Mouse (Mus musculus) ovary, postnatal 36 days (tissue): ENCODE data around the gene Pelp1.
"Not testable (repeated sequence)": the region's sequence is repeated elsewhere in the genome, so short reads cannot be mapped to it uniquely, and the experiment has no call there.

Experiments
- DNase-seq: peaks from one replicate; pipeline ENCODE4 v3.0.0; 2022; ENCODE audit warnings: low spot score, mixed read lengths

Pelp1 gene

DNA sequence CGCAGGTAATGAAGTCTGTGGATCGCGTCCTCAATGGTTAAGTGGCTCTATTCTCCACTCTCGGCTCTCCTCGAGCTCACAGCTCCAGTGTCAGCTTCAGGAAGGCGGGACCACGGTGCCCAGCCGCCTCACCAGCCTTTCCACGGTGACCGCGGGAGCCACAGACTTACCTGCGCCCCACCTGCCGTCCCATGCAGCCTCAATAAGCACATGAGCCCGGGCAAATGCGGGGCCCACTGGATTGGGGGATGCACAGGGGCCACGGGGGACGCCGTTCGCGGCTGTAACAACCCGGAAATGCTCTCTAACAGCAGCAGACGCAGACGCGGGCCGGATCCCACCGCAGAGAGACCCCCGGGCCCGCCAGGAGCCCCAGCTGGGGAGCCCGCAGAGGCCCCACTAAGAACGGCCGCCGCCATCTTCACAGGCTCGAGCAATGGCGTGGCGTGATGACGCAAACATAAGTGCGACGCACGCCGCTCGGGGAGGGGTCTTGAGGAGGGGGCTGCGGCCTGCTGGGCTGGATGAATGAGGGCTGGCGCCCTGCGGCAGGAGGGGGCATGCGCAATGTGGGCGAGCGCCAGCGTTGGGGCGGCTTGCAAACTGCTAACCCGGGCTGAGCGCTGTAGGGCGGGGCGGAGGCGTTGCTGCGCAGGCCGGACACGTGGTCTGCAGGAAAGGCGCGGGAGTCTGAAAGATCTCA, at the start of gene Pelp1:
TSS of gene Pelp1 (minus strand) at position 438 of the 703 bp plus-strand sequence.
- DNase-seq = peak; percentile 93

DNA sequence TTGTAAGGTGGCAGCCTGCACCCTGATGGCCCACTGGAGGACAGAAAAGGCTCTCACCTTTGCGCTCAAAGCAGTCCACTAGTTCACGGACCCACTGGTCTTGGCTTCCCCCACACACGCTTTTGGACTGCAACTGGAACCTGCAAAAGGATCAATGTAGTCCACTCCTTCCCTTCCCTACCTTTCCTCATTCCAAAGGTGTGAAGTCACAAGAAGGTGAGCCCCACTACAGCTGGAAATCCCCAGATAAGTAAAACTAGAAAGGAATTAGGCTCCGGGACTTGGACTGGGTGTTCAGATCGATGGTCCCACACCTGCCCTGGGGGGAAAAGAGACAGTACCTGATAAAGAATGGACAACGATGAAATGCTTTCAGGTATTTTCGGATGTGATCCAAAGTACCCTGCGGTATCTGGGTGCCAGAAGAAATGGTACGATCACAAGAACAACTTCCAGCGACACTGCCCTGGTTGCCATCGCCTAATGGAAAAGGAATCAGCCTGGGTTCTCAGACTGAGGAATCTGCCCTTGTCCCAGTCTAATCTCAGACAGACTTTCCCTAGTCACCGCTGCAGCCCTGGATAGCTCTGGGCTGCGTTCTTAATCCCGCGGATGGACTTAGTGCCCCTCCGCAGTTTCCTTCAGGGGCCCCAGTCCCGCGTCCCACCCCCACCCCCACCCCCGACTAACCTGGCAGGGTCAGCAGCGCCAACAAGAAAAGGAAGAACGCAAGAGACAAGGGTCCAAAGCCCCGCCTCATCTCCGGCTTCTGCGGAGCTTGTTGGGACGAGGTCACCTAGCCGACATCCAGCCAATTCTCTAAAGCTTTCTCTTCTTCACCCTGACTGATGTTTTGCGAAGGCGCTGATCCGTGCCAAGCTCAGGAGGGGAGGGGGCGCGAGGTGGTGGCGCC, 49.1 kb upstream of the Pelp1 start, which contains the start of gene Zmynd15:
TSS of gene Zmynd15 (plus strand) at position 746 of the 913 bp plus-strand sequence.
- no peak for DNase-seq

DNA sequence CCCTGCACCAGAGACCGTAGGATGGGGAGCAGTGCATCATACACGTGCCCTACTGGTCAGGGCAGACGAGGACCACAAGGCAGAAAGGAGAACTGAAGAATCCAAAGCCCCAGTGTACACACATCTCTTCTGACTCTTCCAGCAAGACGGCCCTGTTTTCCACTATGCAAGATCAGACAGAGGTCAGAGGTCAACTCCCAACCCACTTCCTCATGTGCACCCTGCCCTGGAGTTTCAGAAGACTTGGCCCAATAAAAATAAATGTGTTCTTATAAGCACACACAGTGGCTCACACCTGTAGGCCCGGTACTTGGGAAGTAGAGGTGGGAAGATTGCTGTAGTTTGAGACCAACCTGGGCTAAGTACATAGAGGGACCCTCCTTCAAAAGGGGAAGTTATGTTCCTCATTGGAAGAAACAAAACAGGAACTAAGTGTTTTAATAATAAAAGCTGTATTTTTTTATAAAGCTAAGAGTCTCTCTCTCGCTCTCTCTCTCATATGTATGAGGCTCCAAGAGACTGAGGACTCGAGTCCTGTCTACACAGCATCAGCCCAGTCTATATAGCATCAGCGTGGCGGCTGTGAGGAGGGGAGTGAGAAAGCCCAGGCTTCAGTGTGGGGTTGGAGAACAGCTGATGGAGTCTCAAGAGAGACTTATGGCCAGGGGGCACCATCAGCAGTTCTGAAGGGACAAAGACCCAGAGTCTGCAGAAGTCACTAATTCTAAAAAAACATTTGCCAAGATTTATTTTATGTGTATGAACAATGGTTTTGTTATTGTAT, 43.6 kb upstream of the Pelp1 start:
- no peak for DNase-seq

DNA sequence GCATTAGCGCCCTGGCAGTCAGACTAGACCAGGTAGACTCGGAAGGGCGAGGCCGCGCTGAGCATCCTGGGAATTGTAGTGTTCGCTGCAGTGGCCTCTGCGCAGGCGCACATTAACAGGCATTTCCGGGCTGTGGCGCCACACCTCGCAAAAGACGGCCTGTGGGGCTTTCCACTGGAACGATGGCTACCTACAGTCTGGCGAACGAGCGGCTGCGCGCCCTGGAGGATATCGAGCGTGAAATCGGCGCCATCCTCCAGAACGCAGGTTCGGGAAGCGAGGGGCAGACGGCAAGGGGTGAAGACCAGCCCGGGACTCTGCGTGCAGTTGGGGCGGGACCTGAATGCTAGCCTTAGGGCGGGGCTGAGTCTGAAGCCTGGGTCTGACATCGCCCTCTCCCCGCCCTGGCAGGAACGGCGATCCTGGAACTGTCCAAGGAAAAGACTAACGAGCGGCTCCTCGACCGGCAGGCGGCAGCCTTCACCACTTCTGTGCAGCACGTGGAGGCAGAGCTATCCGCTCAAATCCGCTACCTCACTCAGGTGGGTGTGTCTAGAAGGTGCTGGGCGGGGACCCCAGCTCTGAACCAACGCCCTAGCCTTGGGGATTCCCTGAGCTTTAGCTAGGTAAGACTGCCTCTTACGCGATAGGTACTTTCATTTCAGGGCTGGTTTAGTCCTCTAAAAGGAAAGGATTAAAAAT, 42.1 kb upstream of the Pelp1 start, which contains the start of gene Med11:
TSS of gene Med11 (plus strand) at position 123 of the 702 bp plus-strand sequence.
- peak; percentile 96 for DNase-seq

DNA sequence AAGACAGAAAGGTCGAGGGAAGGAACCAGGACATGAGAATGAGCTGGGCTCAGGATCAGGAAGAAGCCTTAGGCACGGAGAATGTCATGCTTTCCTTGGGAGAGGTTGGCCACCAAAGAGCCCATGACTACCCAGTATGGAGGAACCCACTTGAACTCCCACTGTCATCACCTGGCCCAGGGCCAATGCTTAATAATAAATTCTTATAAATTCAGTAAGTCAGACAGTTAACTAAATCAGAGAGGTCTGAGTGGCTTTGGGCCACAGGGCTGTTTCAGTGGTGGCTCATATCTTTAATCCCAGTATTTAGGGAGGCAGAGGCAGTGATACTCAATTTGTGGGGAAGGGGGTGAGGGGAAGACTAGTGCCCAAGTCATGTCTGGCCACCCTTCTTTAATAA, 41.1 kb upstream of the Pelp1 start:
- no peak for DNase-seq

DNA sequence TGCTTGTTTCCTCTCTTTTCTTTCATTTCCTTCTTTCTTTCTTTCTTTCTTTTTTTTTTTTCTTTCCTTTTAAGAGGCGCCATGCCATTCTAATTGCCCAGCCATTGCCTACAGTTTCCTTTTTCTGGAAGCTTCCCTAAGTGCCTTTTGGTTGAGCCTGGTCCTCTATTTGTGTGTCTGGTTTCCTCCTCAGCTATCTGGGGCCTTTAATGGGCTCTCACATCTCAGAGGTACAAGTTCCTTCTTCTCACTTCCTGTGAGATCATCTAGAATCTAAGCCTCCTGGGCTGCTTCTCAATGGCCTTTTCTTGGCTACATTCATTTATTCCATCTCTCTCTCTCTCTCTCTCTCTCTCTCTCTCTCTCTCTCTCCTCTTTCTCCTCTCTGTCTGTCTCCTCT, 37.5 kb upstream of the Pelp1 start:
- no peak for DNase-seq

DNA sequence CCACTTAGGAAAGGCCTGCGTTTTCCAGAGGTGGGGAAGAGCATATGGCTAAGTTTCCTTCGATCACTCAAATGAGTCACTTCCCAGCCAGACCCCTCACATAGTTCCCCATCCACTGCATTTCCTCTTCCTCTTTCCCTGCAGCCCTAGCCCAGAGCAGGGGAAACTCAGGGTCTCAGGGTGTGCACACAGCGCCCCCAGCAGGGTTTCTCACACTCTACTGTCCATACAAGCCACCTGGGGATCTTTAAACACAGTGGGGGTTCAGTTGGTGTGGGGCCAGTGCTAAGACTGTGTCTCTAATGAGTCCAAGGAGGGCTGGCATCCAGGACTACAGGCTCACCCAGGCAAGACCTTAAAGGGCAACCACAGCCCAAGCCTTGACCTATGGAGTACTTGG, 36.9 kb upstream of the Pelp1 start:
- DNase-seq = no peak

DNA sequence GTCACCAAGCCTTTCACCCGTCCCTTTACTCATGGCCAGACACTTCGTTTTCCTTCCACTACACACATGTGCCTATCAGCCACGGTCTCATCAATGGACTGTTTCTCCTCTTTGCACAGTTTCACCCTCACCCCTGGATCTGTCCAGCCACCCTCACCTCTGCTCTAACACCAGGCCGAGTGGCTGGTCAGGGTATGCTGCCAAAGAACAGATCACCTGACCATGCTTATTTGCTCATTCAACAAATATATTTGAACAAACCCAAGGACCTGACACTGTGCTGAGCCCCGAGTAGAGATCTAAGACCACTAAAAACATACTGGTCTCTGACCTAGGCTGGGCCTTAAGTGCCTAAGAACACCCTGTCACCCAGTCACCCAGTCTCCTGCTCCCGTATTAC, 34.8 kb upstream of the Pelp1 start:
- no peak for DNase-seq

DNA sequence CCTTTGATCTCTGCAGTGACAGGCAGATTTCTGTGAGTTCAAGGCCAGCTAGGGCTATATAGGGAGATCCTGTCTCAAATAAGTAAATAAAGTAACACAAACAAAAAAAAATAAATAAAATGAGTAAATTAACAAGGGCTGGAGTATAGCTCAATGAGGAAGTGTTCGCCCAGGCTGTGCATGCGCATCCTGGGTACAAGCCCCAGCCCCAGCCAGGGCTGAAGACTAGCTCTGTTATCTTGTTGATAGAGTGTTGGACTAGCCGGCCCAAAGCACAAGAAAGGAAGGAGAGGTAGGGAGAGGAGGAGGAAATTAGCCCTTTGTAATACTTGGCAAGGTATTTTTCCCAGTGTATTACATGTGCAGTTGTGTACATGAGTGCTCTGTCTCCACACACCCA, 34.1 kb upstream of the Pelp1 start:
- no peak for DNase-seq

DNA sequence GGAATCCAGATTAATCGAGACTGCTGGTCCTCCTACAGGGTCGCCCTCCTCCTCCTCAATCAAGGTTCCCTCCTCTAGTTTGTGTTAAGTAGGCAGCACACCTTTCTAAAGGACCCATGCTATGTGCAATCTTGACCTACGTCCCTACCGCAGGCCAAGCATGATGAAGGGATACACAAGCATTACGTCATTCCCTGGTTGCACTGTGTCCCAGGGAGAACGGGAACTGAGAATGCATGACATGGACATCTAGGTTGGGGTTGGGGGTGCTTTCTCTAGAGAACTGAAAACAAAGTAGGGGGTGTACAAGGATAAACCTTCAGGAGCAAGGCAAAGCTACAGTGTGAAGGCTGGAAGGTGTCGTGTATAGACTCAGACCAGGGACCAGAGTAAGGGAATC, 32.1 kb upstream of the Pelp1 start:
- DNase-seq = no peak

DNA sequence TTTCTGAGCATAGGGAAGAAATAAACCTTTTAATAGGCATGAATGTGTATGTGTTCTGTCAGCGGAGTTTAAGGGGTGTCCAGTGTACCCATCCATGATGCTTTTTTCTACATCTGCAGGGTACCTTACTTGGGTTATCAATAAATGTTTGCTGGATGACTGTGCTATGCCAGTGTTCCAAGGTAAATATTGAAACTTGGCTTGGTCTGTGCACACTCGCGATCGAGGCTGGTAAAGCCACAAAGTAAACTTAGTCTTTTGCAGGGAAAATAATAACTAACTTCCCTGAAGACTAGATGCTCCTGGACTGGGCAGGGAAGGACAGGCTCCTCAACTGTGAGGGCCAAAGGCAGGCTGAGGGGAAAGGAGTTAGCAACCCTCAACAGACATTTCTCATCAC, 30.8 kb upstream of the Pelp1 start:
- DNase-seq = no peak

DNA sequence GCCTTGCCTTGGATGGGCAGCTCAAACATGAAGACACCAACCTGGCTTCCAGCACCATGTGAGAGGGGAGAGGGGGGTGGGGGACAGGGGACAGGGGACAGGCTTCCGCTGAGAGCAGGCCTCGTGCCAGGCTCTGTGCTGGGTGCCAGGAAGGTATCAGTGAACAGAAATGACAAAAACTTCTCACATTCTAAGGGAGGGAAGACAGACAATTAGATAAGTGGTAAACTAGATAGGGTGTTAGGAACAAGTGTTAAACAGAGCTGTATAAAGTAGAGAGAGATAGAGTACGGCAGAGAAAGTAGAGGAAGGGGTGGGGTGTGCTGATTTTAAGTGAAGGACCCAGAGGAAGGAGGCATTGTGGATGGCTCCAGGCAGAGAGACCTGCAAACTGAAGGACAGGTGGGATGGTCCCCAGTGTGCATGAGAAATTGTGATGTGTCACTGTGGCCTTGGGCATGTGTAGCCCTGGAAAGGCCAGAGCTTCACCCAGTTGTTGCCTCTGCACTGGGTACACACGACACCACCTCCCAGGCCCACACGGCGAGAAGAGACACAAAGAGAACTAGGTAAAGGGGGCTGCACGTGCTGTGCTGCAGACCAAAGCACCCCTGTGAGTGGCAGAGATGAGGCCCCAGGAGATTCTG, 29.0 kb upstream of the Pelp1 start:
- no peak for DNase-seq

DNA sequence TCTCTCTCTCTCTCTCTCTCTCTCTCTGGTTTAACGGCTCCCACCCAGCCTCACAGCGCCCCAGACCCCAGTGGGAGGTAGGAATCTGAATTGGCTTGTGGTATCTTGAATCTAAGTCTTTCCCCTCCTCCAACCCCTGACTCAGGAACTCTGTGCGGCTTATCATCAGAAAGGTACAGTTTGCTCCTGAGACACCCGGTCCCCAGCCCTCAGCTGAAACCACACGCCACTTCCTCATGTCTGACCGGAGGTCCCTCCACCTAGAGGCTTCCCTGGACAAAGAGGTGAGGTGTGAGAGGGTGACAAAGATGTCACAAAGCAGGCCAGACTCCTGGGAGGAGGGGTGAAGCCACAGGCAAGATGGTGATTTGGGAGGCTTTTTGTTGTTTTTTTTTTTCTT, 27.6 kb upstream of the Pelp1 start:
- DNase-seq = no peak

DNA sequence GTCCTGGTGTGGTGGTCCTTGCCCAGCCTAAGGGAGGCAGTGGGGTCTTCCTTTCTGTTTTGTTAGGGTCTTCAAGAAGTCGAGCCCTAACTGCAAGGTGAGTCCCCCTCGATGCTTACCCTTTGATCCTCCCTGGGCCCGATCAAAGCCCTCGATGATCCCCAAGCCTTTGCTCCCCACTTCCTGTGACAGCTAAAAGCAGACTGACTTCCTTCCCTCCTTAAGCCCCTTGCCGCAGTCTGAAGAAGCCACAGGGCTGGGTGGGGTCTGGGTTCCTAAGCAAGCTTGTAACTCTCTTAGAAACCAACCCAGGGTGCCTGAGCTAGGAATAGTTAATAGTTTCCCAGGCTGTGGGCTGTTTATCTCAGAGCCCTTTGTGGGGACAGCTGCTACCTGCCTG, 25.6 kb upstream of the Pelp1 start:
- DNase-seq = no peak

DNA sequence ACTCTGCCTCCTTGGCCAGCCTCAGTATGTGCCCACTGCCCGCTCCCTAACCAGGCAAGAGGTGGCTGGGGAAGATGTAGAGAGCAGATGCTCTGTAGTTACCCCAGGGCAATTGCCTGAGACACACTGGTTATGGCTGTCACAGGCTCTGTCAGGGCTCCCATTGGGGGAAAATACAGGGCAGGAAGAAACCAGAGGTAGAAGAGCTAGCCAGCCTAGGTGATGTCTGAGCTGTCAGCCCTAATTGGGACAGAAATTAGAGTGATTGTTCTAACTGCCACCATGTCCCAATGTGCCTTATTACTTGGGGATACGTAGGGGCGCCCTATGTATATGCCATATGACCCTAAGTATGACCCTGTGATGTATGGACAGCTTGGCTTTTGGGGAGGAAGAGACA, 24.1 kb upstream of the Pelp1 start:
- DNase-seq = no peak

DNA sequence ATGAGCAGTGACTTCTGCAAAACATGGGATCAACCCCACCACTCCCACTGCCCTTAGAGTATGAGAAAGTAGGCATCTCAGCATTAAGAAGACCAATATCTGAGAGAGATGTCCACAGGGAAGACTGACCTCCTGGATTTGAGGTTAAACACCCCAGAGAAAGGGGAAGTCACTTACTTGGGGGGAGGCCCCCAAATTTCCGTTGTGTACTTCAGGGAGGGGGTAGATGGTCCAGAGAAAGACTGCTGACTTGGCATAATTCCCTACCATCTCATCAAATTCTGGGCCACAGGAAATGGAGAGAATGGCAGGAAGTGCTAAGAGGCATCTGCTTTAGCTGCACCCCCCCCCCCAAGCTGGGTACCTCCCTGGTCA, 23.7 kb upstream of the Pelp1 start:
- DNase-seq = no peak

DNA sequence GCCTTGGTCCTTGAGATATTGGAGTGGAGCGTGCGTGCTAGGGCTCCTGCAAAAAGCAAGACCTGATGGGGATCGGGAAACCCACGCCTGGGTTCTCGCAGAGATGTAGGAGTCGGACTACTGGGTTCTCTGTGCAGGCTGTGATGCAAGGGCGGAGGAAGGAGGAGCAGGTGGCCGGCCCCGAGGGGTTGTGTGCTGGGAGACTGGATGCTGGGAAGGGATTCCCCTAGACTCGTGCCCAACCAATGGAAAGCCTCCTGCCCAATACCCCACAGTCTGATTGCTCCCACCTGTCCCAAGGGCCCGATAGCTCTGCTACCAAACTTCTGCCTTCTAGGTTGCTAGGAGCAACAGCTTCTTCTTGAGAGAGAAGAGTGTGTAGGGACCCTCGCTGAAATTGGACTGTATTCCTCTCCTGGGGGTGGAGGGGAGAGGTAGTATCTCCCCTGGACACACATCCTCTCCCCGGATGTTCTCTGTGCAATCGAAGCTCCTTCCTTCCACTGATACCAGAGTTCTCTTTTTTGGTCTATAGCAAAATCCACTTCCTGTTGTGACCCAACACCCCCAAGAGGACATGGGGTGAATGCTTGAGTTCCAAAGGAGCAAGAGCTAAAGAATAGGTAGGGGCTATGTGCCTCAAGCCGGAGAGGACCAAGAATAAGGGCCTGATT, 23.2 kb upstream of the Pelp1 start:
- no peak for DNase-seq

DNA sequence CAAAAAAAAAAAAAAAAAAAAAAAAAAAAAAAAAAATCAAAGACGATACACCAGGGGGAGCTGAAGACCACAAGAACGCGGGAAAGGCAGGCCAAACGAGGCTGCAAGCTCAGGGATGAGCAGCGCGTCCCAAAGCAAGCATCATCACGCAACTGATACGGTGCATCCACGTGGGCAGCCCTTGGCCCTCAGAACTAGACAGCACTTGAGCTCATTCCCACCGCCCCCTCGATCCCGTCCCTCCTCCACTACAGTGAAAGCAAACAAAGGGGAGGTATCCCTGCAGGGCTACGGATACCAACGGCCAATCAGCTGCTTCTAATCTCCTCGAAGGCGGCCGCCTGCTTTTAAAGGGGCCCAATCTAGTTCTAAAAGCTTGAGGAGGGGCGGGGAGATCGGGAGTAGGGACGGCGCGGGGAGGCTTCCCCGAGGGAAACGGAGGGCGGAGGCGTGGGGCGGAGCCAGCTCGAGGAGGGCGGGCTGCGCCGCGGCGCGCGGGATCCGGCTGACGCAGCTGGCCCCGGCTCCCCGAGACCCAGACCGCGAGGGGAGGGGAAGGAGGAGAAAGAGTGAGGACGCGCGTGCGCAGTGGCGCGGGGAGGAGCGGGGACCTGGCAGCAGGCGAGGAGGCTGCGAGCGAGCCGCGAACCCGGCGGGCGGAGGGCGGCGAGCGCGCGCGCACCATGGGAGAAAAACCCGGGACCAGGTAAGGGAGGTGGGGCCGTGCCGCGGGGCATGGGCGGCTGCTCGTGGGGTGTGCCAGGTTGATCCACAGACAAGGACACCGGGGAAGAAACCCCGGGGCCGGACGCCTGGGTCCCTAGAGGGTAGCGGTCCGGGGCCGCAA, 22.4 kb upstream of the Pelp1 start, which contains the start of gene Arrb2:
TSS of gene Arrb2 (plus strand) at position 588 of the 847 bp plus-strand sequence.
- peak; percentile 99 for DNase-seq

DNA sequence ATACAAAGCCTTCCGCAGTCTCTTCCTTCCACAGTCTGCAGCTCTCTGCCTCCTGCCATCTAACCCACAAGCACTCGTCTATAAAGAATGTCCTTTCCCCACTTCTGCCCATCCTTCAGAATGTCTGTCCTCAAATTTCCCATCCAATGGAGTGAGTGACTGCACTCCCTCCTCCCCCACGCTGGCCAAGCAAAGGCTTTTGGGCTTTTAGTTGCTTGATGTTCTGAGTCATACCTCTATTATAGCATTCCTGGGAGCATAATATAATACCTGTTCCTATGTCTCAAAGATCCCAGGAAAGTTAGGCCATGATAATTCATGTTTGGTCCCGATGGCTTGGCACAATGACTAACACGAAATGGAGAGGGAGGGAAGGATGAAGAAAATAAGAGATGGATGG, 21.7 kb upstream of the Pelp1 start:
- DNase-seq = no peak

DNA sequence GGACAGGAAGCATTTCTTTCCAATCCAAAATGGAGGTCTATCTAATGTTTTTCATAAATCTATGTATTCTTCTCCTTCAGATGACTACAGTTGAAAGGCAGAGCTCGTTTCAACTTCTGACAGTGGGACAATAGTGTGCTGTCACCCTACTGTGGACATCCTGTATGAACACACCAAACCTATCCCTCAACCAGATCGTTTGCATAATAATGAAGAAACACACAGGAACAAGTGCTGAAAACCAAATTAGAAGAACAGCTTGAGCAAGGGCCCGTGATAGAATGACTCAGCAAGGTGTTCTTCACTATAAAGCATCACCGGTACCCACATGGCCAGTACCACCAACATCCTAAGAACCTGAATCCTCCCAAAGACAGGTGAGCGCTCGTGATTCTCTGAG, 16.8 kb upstream of the Pelp1 start:
- DNase-seq = not testable (repeated sequence)
